Mouse (Mus musculus) gastrocnemius, postnatal 4 days (tissue): ENCODE results near the gene Sec14l5. TPM values are rescaled to one million over a fixed set of nuclear protein-coding genes. Genes with fewer than 3 reads are reported as not detected.

Experiments
- DNase-seq, 2 experiments: peaks; one replicate each; pipeline ENCODE4 v3.0.0; 2021 to 2022; ENCODE audit warnings: low spot score in 2 of 2, mixed read lengths in 2 of 2
- long read RNA-seq, 2 experiments: library from polyadenylated mRNA; stranded (forward); transcript quantifications; one replicate each; pipeline ENCODE4 v2.0.0; 2021
- total RNA-seq, 2 experiments: library from RNA; stranded (reverse); gene quantifications; 2 replicates each; pipeline ENCODE4 v1.2.3; 2021

Gene Sec14l5
- total RNA-seq = 1 to 10 TPM; 5.7 to 7.3 TPM
- long read RNA-seq, experiment 1, partial matches to known transcripts = 0 of 10 reads
- long read RNA-seq, experiment 1, other reads (novel, unspliced or antisense) = 10 of 10 reads
- long read RNA-seq, experiment 2, partial matches to known transcripts = 4 of 10 reads
- long read RNA-seq, experiment 2, other reads (novel, unspliced or antisense) = 6 of 10 reads

DNA sequence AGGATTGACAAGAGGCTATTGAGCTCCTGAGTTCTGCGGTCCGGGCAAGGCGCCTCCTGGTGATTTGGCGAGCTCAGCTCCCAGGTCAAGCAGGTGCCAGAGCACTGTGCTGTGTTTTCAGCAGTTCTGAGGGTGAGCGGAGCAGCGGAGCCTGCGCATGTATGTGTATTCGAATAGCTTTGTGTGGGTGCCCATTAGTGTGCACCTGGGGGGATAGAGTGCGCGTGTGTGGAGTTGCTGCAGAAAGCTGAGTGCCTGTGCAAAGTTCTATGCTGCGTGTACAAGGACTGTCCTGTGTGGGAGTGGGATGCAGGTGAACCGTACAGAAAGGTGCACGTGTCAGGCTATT, at the start of gene Sec14l5:
Gene Sec14l5 (plus strand): TSS at position 73 of the 349 bp plus-strand sequence.
- DNase-seq = no peak

DNA sequence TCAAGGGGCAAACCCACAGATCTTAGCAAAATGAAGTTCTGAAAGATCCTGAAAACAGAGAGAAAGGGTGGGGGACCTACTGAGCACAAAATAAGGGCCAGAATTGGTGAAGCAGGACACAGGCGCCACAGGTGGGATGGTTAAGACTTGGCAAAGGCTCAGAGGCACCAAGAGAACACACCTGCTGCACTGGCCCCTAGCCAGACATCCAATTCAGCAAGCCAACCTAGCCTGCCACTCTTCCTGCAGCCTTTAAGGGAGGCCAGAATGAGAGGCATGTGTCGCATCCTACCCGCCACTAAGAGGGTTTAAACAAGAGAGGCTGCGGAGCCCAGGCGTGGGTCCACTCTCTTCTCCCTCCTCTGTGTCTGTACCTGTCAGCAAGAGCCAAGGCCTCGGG, 45.9 kb upstream of the Sec14l5 start:
- DNase-seq = no peak

GRCm38 (mm10) chr16:5109877-5110276, 37.0 kb upstream of the Sec14l5 start:
- no peak for DNase-seq

- DNase-seq = no peak
These were observed 35.9 kb upstream of the Sec14l5 start for GRCm38 (mm10) chr16:5111021-5111420.

DNA sequence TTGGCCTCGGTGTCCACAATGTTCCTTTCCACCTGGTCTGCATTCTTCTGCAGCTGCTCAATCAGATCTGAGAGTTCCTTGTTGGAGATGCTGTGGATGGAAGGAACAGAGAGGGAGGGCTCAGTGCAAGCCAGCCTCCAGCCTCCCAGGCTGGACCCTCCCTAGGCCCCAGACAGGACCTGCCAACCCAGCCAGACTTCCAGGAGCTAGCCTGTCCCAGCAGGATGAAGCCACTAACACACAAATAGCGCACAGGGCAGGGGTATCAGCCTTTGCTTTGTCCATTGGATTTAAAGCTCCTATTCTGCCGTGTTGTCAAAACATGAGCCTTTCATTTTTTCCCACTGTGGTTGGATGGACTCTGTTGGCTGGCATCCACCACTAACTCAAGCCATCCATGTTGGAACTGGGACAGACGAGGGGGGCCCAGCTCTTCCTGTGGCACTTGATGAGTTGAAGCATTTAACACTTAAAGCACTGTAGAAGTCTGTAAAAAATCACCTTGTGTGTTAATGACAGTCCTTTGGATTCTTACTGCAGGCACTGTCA, 33.8 kb upstream of the Sec14l5 start:
- no peak for DNase-seq

DNA sequence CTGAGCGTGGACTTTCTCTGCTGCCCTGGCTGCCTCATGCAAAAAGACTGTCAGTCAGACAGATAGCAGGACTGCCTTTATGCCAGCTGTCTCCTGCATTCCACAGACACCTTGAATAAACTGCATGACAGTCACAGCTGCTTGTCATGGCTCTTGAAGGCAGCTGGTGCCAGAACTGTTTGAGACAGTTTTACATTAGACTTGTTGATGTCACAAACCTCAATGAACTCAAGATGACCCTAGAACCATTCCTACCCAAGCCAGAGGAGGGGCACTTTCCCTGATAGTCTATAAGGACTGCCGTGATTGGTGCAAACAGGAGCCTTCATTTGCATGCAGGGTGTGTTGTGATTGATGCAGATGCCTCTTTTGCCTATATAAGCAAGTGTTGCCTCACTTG, 33.3 kb upstream of the Sec14l5 start:
- no peak for DNase-seq

- no peak for DNase-seq
These were observed 27.5 kb upstream of the Sec14l5 start for GRCm38 (mm10) chr16:5119385-5119784.

GRCm38 (mm10) chr16:5119845-5120244, 27.1 kb upstream of the Sec14l5 start:
- DNase-seq = no peak

GRCm38 (mm10) chr16:5123476-5123875, 23.4 kb upstream of the Sec14l5 start:
- DNase-seq = no peak

GRCm38 (mm10) chr16:5130196-5130595, 16.7 kb upstream of the Sec14l5 start:
- no peak for DNase-seq

GRCm38 (mm10) chr16:5130766-5131165, 16.1 kb upstream of the Sec14l5 start:
- DNase-seq = no peak

DNA sequence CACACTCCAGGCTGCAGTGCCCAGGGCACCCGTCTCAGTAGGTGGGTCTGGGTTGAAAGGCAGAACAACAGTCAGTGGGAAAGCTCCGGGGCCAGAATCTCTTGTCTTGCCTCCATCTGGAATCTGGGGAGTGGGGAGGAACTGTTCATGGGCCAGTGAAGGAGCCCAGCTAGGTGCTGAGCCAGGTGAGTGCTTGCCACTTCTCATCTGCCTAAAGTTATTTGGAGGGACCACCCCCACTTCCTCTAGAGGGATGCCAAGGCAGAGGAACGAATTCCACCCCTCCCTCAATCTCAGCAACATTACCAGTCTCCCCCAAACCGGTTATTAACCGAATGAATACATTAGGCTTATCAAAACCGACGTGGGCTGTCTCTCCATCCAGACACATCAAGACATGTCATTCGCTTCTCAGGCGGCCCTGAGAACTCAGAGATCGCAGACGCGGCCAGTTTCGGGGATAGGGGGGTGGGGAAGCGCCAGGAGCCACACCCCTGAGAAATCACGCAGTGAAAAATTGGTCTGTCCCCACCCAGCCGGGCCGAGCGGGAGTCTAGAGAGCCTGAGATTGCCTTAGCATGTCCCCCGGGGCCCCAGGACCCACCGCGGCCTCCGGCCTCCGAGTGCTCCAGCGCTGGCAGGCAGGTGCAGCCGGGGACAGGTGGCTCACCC, 15.5 kb upstream of the Sec14l5 start:
- DNase-seq = no peak

DNA sequence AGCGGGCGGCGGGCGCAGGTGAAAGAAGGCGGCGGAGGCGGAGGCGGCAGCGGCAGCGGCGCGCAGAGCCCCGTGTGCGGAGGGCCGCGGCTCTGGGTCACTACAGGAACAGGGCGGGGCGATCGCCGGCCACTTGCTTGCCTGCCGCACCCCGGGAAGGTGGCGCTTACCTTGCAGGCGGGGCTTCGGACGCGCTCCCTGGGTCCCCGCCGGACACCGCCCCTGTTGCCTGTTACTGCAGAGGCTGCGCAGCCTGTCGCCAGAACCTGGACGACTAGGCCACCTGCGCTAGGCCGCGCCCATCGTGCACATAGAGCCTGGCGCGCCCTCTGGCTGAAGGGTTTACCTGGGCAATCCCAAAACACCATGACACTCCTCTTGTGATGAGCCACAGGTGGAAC, 14.5 kb upstream of the Sec14l5 start, which contains the start of gene Ppl:
Gene Ppl (minus strand): TSS at position 21 of the 401 bp plus-strand sequence.
- no peak for DNase-seq

DNA sequence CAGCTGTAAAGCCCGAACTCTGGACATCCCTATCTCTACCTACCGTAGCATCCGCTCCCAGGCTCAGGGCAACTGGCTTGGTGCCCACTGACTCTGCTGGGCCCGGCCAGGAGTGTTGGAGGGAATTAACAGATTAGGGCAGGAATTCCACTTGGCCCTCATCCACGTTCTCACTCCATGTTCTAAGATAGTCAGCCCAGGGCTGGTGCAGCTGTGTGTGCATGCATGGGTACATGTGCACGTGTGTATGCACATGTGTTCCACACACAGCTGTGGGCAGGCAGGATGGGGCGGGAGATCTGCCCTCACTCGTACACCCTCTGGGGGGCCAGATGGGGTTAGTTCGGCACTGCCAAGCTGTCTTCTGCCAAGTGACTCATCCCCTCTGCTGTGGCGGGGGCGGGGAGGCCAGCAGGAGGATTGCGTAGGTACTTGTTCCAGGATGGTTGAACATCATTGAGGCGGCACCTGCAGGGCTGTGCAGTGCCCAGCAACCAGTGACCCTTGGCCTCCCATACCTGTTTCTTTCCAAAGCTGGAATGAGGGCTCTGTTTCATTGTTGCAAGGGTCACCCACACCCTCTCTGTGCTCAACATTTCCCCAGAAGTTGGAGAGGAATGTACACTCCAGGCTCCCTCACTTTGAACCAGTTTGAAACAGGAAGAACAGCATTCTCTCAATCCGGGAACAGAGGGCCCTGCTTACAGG, 12.1 kb upstream of the Sec14l5 start:
- DNase-seq = peak in 1 of 2 experiments; percentile 58

DNA sequence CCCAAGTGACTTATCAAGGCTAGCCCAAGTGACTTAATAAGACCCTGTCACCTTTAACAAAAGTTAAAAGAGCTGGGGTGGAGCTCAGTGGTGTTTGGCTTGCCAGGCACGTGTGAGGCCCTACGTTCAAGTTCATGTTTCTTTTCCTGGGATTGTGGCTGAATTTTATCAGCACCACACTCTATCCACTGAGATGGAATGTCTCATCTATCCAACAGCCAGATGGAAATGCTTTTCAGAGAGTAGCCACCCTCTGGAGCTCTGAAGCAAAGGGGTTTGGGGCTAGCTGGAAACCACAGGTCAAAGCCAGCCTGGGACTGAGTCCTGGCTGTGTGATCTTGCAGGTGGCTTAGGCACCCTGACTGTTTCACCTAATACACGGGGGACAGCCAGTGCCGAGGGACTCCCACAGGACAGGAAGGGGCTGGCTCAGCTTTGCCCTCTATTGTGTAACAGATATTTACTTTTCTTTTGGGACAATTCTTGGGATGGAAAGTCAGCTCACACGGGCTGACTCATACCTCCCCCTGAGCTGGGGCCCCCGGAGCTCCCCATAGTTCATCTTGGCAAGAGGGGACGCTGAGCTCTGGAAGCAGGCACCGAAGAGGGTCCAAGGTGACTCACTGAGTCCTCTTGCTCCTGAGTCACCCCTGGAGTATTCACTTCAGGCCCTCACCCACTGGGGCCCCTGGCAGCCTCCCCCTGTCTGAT, 11.2 kb upstream of the Sec14l5 start:
- DNase-seq = no peak

- no peak for DNase-seq
These were observed 10.4 kb upstream of the Sec14l5 start for GRCm38 (mm10) chr16:5136505-5136904.

DNA sequence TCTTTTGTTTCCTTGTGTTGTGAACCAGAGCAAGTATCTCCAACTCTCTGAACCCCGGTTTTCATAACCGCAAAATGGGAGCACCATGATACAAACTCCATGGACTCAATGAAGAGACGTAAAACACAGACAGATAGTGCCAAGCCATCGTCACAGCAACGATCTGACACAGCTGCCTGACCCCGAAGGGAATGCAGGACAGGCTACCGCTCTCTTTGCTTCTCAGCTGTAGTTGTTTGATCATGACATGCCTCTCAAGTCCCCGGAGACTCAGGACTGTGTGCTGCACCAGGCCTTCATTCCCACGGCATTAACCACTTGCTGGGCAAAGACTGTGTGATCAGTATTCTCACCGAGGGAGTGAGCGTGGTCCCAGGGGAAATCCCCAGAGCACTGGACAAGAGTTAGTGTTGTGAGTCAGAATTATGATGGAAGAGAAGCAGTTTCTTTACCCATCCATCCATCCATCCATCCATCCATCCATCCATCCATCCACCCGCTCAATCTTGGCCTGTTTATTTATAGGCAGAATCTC, 9.8 kb upstream of the Sec14l5 start:
- DNase-seq = no peak

DNA sequence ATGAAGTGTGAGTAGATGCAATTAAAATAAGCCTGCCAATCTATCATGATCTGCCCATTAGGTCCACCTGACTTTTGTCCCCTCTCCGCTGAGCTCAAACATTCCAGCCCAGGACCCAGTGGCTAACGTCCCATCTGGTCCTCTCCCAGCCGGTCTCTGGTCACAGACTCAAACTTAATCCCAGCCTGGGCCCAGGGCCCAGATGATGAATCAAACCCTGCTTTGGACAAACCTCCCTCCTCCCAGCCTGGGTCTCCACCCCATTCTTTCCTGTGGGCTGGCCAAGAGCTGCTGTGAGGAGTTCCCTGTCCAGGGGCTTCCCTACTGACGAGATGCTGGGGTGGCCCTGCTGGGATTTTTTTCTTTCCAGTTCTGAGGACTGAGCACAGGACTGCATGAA, 7.2 kb upstream of the Sec14l5 start:
- DNase-seq = peak; percentile 40 to 75

DNA sequence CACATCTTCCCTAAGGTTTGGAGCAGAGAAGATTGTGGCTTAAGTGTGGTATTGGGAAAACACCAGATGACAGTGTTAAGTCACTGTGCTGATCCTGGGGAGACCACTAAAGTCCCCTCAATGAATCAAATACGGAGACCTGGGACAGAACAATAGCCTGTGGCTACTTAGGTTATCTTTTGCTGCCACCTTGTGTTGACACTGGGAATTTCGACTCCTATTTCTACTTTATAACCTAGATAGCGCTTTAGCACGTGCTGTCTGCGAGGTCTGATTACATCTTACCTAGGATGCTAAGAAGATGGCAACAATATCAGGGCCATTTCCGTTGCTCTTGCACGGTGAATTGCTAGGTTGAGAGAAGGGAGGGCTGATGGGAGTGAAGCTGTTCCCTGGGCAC, 1.3 kb upstream of the Sec14l5 start:
- peak in 1 of 2 experiments; percentile 62 for DNase-seq

DNA sequence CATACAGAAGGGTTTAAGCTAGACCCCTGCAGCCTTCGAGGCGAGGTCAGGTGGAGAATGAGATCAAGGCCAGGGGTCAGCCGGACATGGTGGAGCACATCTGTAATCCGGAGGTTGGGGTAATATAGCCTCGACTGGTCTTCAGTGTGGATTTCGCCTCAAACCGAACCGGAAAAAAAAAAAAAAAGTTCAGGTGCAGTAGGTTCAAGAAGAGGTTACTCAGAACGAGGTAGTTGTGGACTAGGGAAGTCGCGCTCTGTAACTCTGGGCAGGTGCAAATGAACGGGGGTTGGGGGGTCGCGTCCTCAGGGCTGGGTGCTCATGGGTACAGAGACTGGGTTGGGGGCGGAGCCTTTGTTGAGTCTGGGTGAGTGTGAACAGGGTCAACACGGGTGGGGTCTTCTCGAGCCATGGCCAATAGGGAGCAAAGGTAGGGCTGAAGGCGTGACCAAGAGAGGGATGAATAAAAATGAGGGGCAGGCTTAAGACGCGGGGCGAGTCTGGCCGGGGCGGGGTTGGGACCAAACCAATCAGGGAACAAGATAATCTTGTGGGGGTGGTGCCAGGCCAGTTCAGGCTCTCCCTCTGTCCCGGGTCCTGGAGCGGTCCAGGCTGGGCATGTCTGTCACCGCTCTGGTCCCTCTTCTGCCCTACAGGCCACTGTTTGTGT, 407 bp upstream of the Sec14l5 start:
- peak in 1 of 2 experiments; percentile 55 for DNase-seq

DNA sequence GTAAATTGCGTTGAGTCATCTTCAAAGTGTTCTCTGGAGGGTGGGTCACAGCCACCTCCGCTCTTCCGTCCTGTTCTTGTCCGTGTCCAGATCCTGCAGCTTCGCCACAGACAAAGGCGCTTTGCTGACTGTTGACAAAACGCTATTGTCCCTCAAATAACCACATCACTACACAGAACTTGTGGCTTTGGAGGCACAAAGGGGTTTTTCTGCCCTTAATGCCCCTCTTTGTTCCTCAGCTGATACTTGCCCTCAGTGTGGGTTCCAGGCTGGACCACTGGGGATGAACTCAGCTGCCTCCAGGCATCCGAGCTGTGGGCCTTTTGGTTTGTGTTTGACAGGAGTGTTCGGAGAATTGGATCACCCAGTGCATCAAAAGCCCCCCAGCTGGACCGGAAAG, 3.6 kb downstream of the Sec14l5 start:
- no peak for DNase-seq
